Mouse (Mus musculus): ENCODE measurements around the gene Nsd1. TPM values are rescaled to one million over a fixed set of nuclear protein-coding genes. Genes with fewer than 3 reads are reported as not detected.
"Not testable (repeated sequence)": the region's sequence is repeated elsewhere in the genome, so short reads cannot be mapped to it uniquely, and the experiment has no call there.

Nsd1 gene
- 100 to 1,000 TPM; 108 to 137 (median 123) TPM for total RNA-seq (2022)

GRCm38 (mm10) chr13:55209649-55210192 is at the start of gene Nsd1:
Nsd1 (plus strand) TSS chr13:55209782.
- peak in 1 of 2 experiments; percentile 22 for DNase-seq (ENCODE audit: low spot score in 2 of 2)

GRCm38 (mm10) chr13:55162365-55162764 is 47.2 kb upstream of the Nsd1 start:
- DNase-seq (ENCODE audit: low spot score in 2 of 2): no peak

DNA sequence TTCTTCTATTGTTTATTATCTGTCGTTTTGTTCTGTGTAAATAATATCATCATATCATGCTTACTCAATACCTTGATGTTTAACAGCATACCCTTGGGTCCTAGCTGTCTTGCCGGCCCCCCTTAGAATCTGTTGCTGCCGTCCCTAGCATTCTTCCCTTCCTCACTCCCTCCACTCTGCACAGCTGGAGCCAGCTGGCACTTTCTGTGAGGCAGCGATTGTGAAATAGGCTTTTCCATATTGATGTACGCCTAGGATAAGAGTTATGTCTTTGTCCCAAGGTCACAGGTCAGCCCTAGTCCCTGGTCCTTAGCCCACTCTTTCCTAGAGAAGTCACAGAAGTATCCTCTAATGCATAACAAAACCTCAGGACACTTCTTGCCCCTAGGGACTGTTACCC is 46.0 kb upstream of the Nsd1 start:
- no peak for DNase-seq (ENCODE audit: low spot score in 2 of 2)

GRCm38 (mm10) chr13:55165831-55166339 is 43.7 kb upstream of the Nsd1 start:
- no peak for DNase-seq (ENCODE audit: low spot score in 2 of 2)

- DNase-seq (ENCODE audit: low spot score in 2 of 2): no peak
Measured at GRCm38 (mm10) chr13:55166806-55167725, 42.5 kb upstream of the Nsd1 start.

DNA sequence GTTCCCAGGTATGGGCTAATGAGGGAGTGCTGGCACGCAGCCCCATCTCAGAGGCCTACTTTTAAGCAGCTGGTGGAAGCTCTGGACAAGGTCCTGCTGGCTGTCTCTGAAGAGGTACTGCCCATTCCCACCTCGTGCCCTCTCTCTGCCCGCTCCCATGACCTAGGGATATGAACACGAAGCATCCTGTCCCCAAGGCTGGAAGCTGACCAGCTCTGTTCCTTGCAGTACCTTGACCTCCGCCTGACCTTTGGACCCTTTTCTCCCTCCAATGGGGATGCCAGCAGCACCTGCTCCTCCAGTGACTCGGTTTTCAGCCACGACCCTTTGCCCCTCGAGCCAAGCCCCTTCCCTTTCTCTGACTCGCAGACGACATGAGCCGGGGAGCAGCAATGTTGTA is 41.8 kb upstream of the Nsd1 start:
- no peak for DNase-seq (ENCODE audit: low spot score in 2 of 2)

DNA sequence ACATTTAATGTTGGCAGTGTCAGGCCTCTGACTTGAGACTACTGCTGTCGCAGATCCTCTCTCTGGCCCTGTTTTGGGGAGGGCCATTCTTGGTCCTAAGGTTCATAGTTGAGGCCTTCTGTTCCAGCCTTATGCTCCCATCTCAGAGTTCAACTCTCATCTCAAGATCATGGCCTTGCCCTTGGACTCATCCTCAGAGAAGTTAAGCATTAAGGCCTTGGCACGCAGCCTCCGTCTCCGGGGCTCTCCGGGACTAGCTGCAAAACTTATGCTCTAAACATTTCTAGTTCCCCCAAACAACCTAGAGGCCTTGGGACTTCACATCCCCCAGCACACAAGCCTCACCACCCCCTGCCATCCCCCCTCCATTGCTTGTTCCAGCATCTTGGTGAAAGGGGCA is 41.3 kb upstream of the Nsd1 start:
- no peak for DNase-seq (ENCODE audit: low spot score in 2 of 2)

GRCm38 (mm10) chr13:55168958-55169369 is 40.6 kb upstream of the Nsd1 start:
- no peak for DNase-seq (ENCODE audit: low spot score in 2 of 2)

- DNase-seq (ENCODE audit: low spot score in 2 of 2): no peak
Measured at GRCm38 (mm10) chr13:55171517-55172335, 37.9 kb upstream of the Nsd1 start.

DNA sequence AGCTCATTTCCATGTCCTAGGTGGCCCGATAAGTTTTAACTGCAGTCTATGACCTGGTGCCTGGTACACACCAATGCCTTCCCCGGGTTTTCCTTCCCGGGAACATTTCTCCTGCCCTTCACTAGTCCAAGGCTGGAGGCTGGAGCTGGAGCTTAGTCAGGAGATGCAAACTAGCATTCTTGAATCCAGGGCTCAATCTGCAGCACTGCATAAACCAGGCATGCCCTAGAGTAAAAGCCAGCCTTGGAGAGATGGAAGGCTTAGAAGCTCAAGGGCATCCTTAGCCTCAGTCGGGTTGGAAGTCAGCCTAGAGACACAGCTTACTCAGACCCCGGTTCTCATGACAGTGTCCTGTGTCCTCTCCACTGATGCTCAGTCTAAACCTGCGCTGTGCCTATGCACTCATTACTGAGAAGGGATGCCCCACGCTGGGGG is 37.2 kb upstream of the Nsd1 start:
- DNase-seq (ENCODE audit: low spot score in 2 of 2): no peak

DNA sequence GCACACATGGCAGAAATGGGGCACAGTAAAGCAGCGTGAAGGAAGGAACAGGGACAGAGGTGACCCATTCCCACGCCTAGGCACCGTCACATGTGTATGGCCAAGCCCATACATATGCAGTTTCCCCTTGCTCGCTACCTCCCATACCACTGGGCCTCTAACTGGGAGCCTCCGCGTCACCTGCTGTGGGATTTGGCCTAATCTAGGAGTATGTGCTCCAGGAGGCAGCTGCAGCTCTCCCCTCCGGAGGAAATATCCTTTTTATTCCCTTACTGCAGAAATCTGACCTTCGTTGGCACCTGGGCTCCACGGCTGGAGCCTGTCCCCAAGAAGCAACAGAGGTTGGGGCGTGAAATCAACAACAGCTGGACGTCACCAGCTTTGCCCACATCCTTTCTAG is 35.2 kb upstream of the Nsd1 start:
- no peak for DNase-seq (ENCODE audit: low spot score in 2 of 2)

- DNase-seq (ENCODE audit: low spot score in 2 of 2): no peak
Measured at GRCm38 (mm10) chr13:55176265-55176664, 33.3 kb upstream of the Nsd1 start.

DNA sequence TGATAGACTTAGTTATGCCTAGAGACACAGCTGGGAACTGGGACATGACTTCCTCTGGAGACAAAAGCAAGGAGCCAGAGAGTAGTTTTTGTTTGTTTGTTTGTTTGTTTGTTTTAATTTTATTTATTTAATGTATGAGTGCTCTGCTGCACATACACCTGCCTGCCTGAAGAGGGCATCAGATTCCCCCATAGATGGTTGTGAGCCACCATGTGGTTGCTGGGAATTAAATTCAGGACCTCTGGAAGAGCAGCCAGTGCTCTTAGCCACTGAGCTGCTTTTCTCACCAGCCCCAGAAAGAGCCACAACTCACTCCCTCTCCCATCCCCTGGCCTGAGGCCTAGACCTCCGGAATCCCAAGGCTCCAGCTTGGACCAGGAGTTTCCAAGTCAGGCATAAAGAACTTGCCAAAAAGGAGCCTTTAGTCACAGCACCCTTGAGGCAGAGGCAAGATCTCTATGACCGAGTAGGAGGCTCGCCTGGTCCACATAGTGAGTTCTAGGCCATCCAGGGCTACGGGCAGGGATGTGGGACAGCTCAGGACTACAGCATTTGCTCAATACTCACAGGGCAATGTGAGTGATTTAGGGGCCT is 31.6 kb upstream of the Nsd1 start:
- DNase-seq (ENCODE audit: low spot score in 2 of 2): no peak

DNA sequence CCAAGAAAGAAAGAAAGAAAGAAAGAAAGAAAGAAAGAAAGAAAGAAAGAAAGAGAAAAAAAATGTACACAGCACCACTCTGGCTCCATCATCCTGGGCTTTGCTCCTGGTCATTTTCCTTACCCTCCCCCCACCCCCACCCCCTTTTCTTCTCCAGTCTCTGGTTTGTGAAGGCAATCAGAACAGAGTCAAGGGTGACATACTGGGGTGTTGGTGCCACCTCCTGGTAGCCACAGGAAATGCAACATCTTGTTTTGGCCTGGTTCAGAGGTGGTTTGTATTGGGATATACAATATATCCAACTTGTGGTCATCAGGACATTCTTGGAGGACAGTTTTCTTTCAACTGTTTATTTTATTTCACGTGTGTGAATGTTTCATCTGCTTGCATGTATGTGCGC is 31.0 kb upstream of the Nsd1 start:
- peak in 1 of 2 experiments; percentile 64 for DNase-seq (ENCODE audit: low spot score in 2 of 2)

GRCm38 (mm10) chr13:55179591-55179990 is 30.0 kb upstream of the Nsd1 start:
- DNase-seq (ENCODE audit: low spot score in 2 of 2): no peak

DNA sequence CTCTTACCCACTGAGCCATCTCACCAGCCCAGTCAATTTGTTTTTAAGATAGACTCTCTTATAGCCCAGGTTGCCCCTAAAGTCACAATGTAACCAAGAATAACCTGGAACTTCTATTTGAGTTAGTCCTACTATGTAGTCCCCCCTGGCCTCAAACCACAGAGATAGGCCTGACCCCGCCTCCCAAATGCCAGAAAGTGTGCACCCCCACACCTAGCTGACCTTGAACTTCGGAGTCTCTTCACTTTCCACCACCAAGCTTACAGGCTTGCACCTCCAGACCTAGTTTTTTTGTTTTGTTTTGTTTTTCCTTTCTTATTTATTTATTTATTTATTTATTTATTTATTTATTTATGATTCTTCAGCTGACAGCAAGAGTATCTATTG is 27.8 kb upstream of the Nsd1 start:
- no peak for DNase-seq (ENCODE audit: low spot score in 2 of 2)

DNA sequence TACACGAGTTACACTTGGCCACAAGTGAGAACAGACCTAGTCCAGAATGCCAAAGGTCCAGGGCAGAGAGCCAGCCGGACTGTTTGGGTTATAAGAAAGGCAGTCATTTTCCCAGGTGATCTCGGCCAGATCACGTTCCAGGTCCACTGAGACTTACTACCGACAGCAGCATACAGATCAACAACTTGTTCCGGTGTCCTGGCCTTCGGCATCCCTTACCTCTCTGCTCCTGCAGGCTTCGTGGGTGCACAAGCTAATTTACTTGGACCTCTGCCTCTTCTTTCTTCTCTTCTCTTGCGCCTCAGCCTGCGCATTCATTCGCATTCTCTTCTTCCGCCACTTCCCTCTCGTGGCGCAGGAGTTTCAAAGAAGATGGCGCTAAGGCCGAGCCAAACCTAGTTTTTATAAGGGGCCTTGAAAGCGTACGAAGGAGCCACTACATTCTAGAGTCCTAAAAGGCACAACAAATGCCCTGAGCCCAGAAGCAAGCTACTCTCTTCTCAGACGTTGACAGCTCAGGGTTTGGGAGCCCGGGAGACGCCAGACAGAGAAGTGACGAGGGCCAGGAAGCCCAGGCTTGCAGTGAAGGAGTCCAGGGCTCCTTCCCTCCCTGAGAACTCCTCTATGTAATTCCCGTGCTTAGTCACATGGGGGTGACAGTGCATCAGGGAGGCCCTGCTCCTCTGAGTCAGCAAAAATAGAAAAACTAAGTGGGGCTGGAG is 27.2 kb upstream of the Nsd1 start:
- peak; percentile 59 to 62 for DNase-seq (ENCODE audit: low spot score in 2 of 2)

- DNase-seq (ENCODE audit: low spot score in 2 of 2): no peak
Measured at GRCm38 (mm10) chr13:55183382-55183781, 26.2 kb upstream of the Nsd1 start.

DNA sequence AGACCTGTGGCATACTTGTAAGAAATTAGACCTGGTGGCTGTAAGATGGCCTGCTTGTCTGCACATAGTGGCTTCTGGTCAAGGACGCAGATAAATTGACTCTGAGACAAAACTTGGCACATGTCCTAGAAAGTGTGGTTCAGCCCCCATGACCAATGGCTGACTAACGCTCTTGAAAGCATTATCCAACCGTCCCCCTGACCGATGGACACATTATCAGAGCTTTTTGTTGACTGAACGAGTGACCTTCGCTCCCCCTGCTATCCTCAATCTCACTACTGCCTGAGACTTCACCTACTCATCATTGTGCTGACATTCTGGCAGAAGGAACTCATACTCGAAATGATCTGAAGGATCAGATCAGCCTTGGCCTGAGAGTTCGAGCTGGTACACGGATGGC is 22.5 kb upstream of the Nsd1 start:
- DNase-seq (ENCODE audit: low spot score in 2 of 2): not testable (repeated sequence)

DNA sequence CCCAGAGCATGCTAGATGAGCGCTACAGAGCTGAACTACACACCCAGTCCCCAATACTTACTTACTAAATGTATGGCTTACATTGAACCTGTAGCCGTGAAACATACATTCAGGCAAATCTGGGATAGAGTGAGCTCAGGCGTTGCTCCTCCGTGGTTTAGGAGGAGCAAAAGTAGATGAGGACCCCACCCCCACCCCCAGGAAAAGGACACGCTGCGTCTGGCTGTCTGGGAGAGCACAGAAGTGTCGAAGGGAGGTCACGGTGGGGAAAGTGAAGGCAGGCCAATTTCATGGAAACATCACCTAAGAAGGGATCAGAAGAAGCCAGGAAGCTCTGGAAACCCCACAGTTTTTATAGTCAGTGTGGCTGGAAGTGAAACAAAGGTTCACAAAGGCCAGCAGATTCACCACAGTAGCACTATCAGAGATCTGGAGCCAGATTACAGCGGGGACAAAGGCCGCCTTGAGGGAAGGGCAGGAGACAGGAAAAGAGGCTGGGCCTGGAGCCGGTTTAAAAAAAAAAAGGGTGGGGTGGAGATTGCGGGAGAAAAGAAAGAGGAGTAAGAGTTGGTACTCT is 20.0 kb upstream of the Nsd1 start:
- no peak for DNase-seq (ENCODE audit: low spot score in 2 of 2)

All from left cerebral cortex, adult 8-10 months (tissue).